Mouse (Mus musculus) ES-E14 (cell line): ENCODE results near the gene Chmp2a.

Experiments used
- CHD2 ChIP-seq: IDR thresholded peaks from 2 replicates; pipeline ENCODE4 v1.6.1; 2014; ENCODE audit warnings: mild to moderate bottlenecking, low read depth, low read length, inconsistent platforms
- HCFC1 ChIP-seq: IDR thresholded peaks from 2 replicates; pipeline ENCODE4 v1.6.1; 2012; ENCODE audit warnings: low read length, inconsistent platforms, borderline replicate concordance; ENCODE audit not compliant: insufficient read depth

GRCm38 (mm10) chr7:13028986-13029385 lies 5.6 kb downstream of the Chmp2a start:
- TF ChIP-seq CHD2, result no peak
- no peak for TF ChIP-seq HCFC1
